Mouse (Mus musculus) midbrain, postnatal 0 days (tissue): ENCODE measurements around the gene Synj2. TPM values are rescaled to one million over a fixed set of nuclear protein-coding genes. Genes with fewer than 3 reads are reported as not detected.
"Not testable (repeated sequence)": the region's sequence is repeated elsewhere in the genome, so short reads cannot be mapped to it uniquely, and the experiment has no call there.

Experiments used
- ATAC-seq: fragments of 200-750 bp; cut with Nextera tagmentation; 2 replicates; pipeline ENCODE4 v1.8.0; 2017; ENCODE audit warnings: moderate number of reproducible peaks, mild to moderate bottlenecking, moderate TSS enrichment, moderate library complexity; ENCODE audit not compliant: low FRiP score
- DNase-seq: peaks from one replicate; pipeline ENCODE4 v3.0.0-alpha.2; 2015; ENCODE audit warnings: low spot score
- H3K27ac ChIP-seq: fragments of 300-500 bp; sonication (generic); 2 replicates; pipeline ENCODE4 v1.5.1; 2014; ENCODE audit warnings: low read depth, mild to moderate bottlenecking, low read length, mixed read lengths
- H3K27me3 ChIP-seq: fragments of 300-500 bp; sonication (generic); 2 replicates; pipeline ENCODE4 v1.6.1; 2014; ENCODE audit warnings: low read length, control low read depth, mixed read lengths; ENCODE audit not compliant: insufficient read depth
- H3K36me3 ChIP-seq: fragments of 300-500 bp; sonication (generic); 2 replicates; pipeline ENCODE4 v1.6.1; 2014; ENCODE audit warnings: low read length, control low read depth, mixed read lengths; ENCODE audit not compliant: insufficient read depth
- H3K4me1 ChIP-seq: fragments of 300-500 bp; sonication (generic); 2 replicates; pipeline ENCODE4 v1.6.1; 2014; ENCODE audit warnings: mild to moderate bottlenecking, control low read depth, antibody characterized with exemption, low read length, mixed read lengths; ENCODE audit not compliant: insufficient read depth
- H3K4me2 ChIP-seq: fragments of 300-500 bp; sonication (generic); 2 replicates; pipeline ENCODE4 v1.6.1; 2014; ENCODE audit warnings: low read depth, mild to moderate bottlenecking, low read length, mixed read lengths; ENCODE audit not compliant: poor library complexity, severe bottlenecking
- H3K4me3 ChIP-seq: fragments of 300-500 bp; sonication (generic); 2 replicates; pipeline ENCODE4 v1.5.1; 2014; ENCODE audit warnings: low read depth, mild to moderate bottlenecking, low read length, moderate library complexity
- H3K9ac ChIP-seq: fragments of 300-500 bp; sonication (generic); replicated peaks from 2 replicates; pipeline ENCODE4 v1.6.1; 2014; ENCODE audit warnings: mild to moderate bottlenecking, low read length, moderate library complexity, mixed read lengths; ENCODE audit not compliant: poor library complexity, severe bottlenecking
- H3K9me3 ChIP-seq: fragments of 300-500 bp; sonication (generic); 2 replicates; pipeline ENCODE4 v1.6.1; 2016; ENCODE audit warnings: low read length, control low read depth
- CTCF ChIP-seq: IDR thresholded peaks from 2 replicates; pipeline ENCODE4 v1.5.1; 2016; ENCODE audit warnings: antibody characterized with exemption, mild to moderate bottlenecking
- WGBS: fragments of 180-500 bp; shearing (Covaris S2); extraction: QIAGEN DNeasy Blood & Tissue Kit; methylation state at CpG from one replicate; pipeline ENCODE4 v1.1.7; 2014; 5-methylcytosine and 5-hydroxymethylcytosine counted together
- polyA plus RNA-seq: library from polyadenylated mRNA; unstranded; fragments of >200 nt; fragmentation: Nextera tagmentation; extraction: Ambion mirVana; gene quantifications from 2 replicates; pipeline ENCODE4 v1.2.1, GENCODE M21; 2015
- total RNA-seq: library from RNA; depleted of rRNA; stranded (reverse); fragments of >200 nt; gene quantifications from 2 replicates; pipeline ENCODE4 v1.2.3, GENCODE M21; 2014

Synj2 gene
- total and polyA plus RNA-seq, 2 experiments from 2014 or later: 2.3 to 3.1 TPM

- DNase-seq (no peak), ATAC-seq (no peak)
- 82% methylated on average over 7 of the region's 7 CpGs for WGBS
- Histone ChIP-seq H3K4me3 (no peak overlapping the region), H3K9me3 (no peaks in the 10 kb centered on the region), H3K36me3 (no peaks in the 10 kb centered on the region), H3K27me3 (no peaks in the 10 kb centered on the region), H3K27ac (no peak overlapping the region), H3K9ac (no peak overlapping the region), H3K4me2 (no peak overlapping the region), H3K4me1 (no peaks in the 10 kb centered on the region)
- no peak for TF ChIP-seq CTCF
Observed at GRCm38 (mm10) chr17:6016213-6016780, 75.2 kb downstream of the Synj2 start.

GRCm38 (mm10) chr17:6017268-6017667, 76.2 kb downstream of the Synj2 start:
- DNase-seq (no peak), ATAC-seq (no peak)
- Histone ChIP-seq H3K4me2 (no peak overlapping the region), H3K9ac (no peak overlapping the region), H3K27ac (no peak overlapping the region), H3K4me3 (no peak overlapping the region), H3K9me3 (no peaks in the 10 kb centered on the region), H3K4me1 (no peaks in the 10 kb centered on the region), H3K36me3 (no peaks in the 10 kb centered on the region), H3K27me3 (no peaks in the 10 kb centered on the region)
- whole genome bisulfite sequencing: 56% methylated on average over 12 of the region's 12 CpGs
- peak; percentile 48 for TF ChIP-seq CTCF

GRCm38 (mm10) chr17:6018348-6018747, 77.3 kb downstream of the Synj2 start:
- no peak overlapping the region for H3K9ac ChIP-seq
- no peak overlapping the region for H3K4me2 ChIP-seq
- H3K27me3 ChIP-seq: no peaks in the 10 kb centered on the region
- H3K9me3 ChIP-seq: no peaks in the 10 kb centered on the region
- 86% methylated on average over 4 of the region's 4 CpGs for WGBS
- no peaks in the 10 kb centered on the region for H3K36me3 ChIP-seq
- no peaks in the 10 kb centered on the region for H3K4me1 ChIP-seq
- no peak overlapping the region for H3K27ac ChIP-seq
- H3K4me3 ChIP-seq: no peak overlapping the region
- DNase-seq (no peak), ATAC-seq (no peak)
- no peak for TF ChIP-seq CTCF

GRCm38 (mm10) chr17:6019776-6020175, 78.7 kb downstream of the Synj2 start:
- Histone ChIP-seq H3K36me3 (no peaks in the 10 kb centered on the region), H3K4me3 (no peak overlapping the region), H3K4me2 (no peak overlapping the region), H3K9me3 (no peaks in the 10 kb centered on the region), H3K4me1 (no peaks in the 10 kb centered on the region), H3K27ac (no peak overlapping the region), H3K27me3 (no peaks in the 10 kb centered on the region), H3K9ac (no peak overlapping the region)
- ATAC-seq (no peak), DNase-seq (peak; percentile 56)
- TF ChIP-seq CTCF: peak; percentile 81
- 73% methylated on average over 2 of the region's 2 CpGs for WGBS

GRCm38 (mm10) chr17:6020636-6021035, 79.6 kb downstream of the Synj2 start:
- no peak for ATAC-seq
- H3K4me1 ChIP-seq: no peaks in the 10 kb centered on the region
- TF ChIP-seq CTCF: no peak
- no peaks in the 10 kb centered on the region for H3K9me3 ChIP-seq
- no peak overlapping the region for H3K9ac ChIP-seq
- WGBS: 58% methylated on average over 7 of the region's 7 CpGs
- no peak overlapping the region for H3K4me2 ChIP-seq
- H3K27ac ChIP-seq: no peak overlapping the region
- H3K36me3 ChIP-seq: no peaks in the 10 kb centered on the region
- no peaks in the 10 kb centered on the region for H3K27me3 ChIP-seq
- H3K4me3 ChIP-seq: no peak overlapping the region
- no peak for DNase-seq

- H3K4me1 ChIP-seq, H3K9ac ChIP-seq, H3K4me3 ChIP-seq, DNase-seq, H3K27me3 ChIP-seq, H3K9me3 ChIP-seq, H3K27ac ChIP-seq, H3K36me3 ChIP-seq: not testable (repeated sequence)
- 44% methylated on average over 5 of the region's 5 CpGs for WGBS
- ATAC-seq: peak; percentile 49; the same call in 1 of the 2 replicates
- peak overlapping the region; percentile 35 for H3K4me2 ChIP-seq
Observed at GRCm38 (mm10) chr17:6021374-6021789, 80.3 kb downstream of the Synj2 start.
